Mouse (Mus musculus) spleen, adult 2 months (tissue): ENCODE results near the gene S1pr4. TPM values are rescaled to one million over a fixed set of nuclear protein-coding genes. Genes with fewer than 3 reads are reported as not detected.

Source experiments
- DNase-seq, 2 experiments: peaks; one replicate each; pipeline versions ENCODE4 v3.0.0 to v3.0.0-alpha.2; 2012 to 2021; ENCODE audit warnings: low spot score in 2 of 2, low read depth in 1 of 2
- H3K27ac ChIP-seq: fragments of 200-500 bp; 2 replicates; pipeline ENCODE4 v1.5.1; 2012; ENCODE audit warnings: low read length, inconsistent platforms; ENCODE audit not compliant: insufficient read depth
- H3K27me3 ChIP-seq: fragments of 200-500 bp; 2 replicates; pipeline ENCODE4 v1.6.1; 2012; ENCODE audit warnings: mild to moderate bottlenecking, moderate library complexity, low read length, inconsistent platforms; ENCODE audit not compliant: control insufficient read depth, insufficient read depth
- H3K36me3 ChIP-seq: fragments of 200-500 bp; 2 replicates; pipeline ENCODE4 v1.6.1; 2012; ENCODE audit warnings: mild to moderate bottlenecking, low read length, inconsistent platforms; ENCODE audit not compliant: control insufficient read depth, insufficient read depth
- H3K4me1 ChIP-seq: fragments of 200-500 bp; 2 replicates; pipeline ENCODE4 v1.6.1; 2011; ENCODE audit warnings: inconsistent platforms; ENCODE audit not compliant: control insufficient read depth, insufficient read depth, insufficient read length
- H3K4me3 ChIP-seq: fragments of 200-500 bp; 2 replicates; pipeline ENCODE4 v1.5.1; 2011; ENCODE audit warnings: mild to moderate bottlenecking, inconsistent platforms; ENCODE audit not compliant: insufficient read depth, insufficient read length; ENCODE audit errors: extremely low read depth
- CTCF ChIP-seq: fragments of 200-500 bp; IDR thresholded peaks from 2 replicates; pipeline ENCODE4 v1.5.1; 2011; ENCODE audit warnings: mild to moderate bottlenecking, inconsistent platforms; ENCODE audit not compliant: insufficient read depth, insufficient read length, insufficient replicate concordance; ENCODE audit errors: extremely low read depth
- POLR2A ChIP-seq: fragments of 200-500 bp; IDR thresholded peaks from 2 replicates; pipeline ENCODE4 v1.6.1; 2011; ENCODE audit warnings: low read depth, low read length, inconsistent platforms
- WGBS: fragments of 180-500 bp; shearing (Covaris S2); methylation state at CpG from one replicate; pipeline ENCODE4 v1.1.7; 2018; 5-methylcytosine and 5-hydroxymethylcytosine counted together
- polyA plus RNA-seq: library from polyadenylated mRNA; depleted of rRNA; stranded (reverse); fragments of >200 nt; gene quantifications from 2 replicates; pipeline ENCODE4 v1.2.3, GENCODE M21; 2012

Gene S1pr4
- polyA plus RNA-seq, 1 experiment: 127 TPM

DNA sequence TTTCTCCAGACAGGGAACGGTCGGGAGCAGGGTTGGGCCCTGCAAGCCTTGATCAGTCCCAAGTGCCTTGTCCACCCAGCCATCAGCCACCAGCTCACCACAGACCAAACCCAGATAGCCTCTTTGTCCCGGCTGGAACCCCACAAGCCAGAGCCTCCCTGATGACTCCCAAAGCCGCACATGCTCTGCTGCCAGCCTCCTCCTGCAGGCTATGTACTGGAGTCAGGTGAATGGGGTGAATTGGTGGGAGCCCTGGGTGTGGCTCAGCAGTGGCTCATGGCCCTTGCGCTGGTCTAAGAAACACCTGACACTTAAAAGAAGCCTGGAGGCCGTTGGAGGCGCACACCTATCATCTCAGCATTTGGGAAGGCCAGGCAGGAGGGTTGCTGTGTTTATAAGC, 37.0 kb downstream of the S1pr4 start:
- 87% methylated on average over 7 of the region's 7 CpGs for WGBS
- no peak overlapping the region for H3K4me3 ChIP-seq
- peaks cover 25% of the 10 kb centered on the region for H3K27me3 ChIP-seq
- no peak overlapping the region for H3K27ac ChIP-seq
- TF ChIP-seq POLR2A: no peak
- no peak for TF ChIP-seq CTCF
- H3K4me1 ChIP-seq: peaks cover 13% of the 10 kb centered on the region
- H3K36me3 ChIP-seq: no peaks in the 10 kb centered on the region
- DNase-seq: peak in 1 of 2 experiments; percentile 1

DNA sequence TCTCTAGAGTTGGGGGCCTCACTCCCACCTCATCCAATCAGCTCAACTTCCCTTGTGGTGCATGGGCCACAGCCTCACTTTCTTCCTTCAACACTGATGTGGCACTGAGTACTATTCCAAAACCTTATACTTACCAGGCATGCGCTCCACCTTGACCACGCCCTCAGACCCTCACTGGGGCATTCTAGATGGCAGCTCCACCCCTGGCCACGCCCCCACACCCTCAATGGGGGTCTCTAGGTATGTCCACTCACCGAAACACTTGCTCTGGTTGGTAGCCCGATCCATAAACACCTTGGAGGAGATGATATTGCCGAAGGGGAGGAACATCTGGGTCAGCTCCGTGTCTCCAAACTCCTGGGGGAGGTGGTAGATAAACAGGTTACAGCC, 37.5 kb downstream of the S1pr4 start:
- DNase-seq: peak in 1 of 2 experiments; percentile 2
- H3K27me3 ChIP-seq: peaks cover 25% of the 10 kb centered on the region
- WGBS: 51% methylated on average over 7 of the region's 7 CpGs
- peaks cover 13% of the 10 kb centered on the region for H3K4me1 ChIP-seq
- H3K4me3 ChIP-seq: no peak overlapping the region
- no peak overlapping the region for H3K27ac ChIP-seq
- no peak for TF ChIP-seq CTCF
- TF ChIP-seq POLR2A: no peak
- no peaks in the 10 kb centered on the region for H3K36me3 ChIP-seq

DNA sequence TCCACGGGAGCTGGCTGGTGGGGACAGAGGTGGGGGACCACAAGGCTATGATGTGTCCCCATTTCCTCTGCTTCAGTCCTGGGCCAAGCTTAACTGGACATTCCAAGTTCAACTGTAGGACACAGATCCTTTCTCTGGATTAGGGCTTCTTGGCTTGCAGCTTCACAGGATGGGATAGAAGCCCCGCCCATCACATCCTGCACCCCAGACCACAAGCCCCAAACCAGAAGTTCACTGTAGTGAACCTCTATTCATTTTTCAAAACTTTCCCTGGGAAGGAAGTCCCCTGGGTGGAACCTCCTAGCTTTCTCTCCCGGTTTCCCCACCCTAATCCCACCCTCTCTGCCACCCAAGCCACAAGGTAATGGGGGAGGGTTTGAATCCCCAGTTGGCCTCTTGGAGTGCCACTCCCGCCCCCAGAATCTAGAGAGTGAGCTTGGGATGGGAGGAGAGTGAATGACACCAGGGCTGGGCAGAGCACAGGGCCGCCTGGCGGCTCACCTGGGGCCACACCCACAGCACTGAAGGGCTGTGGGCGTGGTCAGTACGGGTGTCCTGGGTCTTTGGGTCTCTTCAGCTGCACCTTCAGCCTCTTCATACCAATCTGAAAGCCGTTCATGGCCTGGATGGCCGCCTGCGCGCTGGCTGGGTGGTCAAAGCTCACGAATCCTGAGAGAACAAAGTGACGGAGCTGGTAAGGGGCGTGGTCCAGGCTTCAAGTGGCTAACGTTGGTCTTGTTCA, 38.1 kb downstream of the S1pr4 start:
- peaks cover 25% of the 10 kb centered on the region for H3K27me3 ChIP-seq
- 9% methylated on average over 16 of the region's 16 CpGs for WGBS
- H3K27ac ChIP-seq: no peak overlapping the region
- H3K4me3 ChIP-seq: no peak overlapping the region
- peak in 1 of 2 experiments; percentile 2 for DNase-seq
- H3K36me3 ChIP-seq: no peaks in the 10 kb centered on the region
- TF ChIP-seq POLR2A (no peak), CTCF (no peak)
- peaks cover 13% of the 10 kb centered on the region for H3K4me1 ChIP-seq

DNA sequence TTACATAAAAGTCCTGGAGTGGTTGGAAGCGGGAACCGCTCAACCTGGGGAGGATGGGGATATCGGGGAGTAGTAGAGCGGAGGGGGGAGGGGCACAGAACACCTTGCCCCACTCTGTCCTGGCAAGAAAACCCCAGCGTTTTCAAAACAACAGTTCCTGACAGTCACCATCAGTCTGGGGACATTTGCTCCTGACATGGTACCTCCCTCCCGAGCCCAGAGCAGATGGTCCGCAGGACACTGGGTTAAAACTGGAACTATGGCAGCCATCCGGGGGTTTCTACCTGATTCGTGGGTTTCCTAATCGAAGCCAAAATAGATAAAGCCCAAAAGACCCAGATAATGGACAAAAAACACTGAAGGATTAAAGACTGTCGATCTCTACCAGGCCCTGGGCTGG, 39.0 kb downstream of the S1pr4 start:
- TF ChIP-seq POLR2A (no peak), CTCF (no peak)
- Histone ChIP-seq H3K36me3 (no peaks in the 10 kb centered on the region), H3K4me1 (peaks cover 13% of the 10 kb centered on the region), H3K27ac (no peak overlapping the region), H3K27me3 (peaks cover 28% of the 10 kb centered on the region), H3K4me3 (no peak overlapping the region)
- 38% methylated on average over 11 of the region's 11 CpGs for WGBS
- DNase-seq: no peak

DNA sequence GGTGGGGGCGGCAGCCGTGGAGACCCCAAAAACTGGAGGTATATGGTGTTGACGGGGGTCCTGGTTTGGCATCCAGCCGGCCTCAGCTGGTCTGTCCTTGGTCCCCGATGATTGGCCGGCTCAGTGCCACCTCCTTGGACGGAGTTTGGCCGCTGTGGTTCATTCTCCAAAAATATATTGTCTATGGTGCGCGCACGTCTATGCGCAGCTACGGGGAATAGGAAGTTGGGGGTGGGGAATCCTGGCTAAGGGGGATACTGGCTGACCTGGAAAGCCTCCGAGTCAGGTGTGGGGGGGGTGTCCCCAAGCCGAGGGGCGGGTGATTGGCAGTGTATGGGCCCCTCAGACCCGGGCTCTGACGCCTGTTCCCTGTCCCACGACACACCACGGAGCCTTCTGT, 39.5 kb downstream of the S1pr4 start:
- Histone ChIP-seq H3K27me3 (peaks cover 28% of the 10 kb centered on the region), H3K4me1 (peaks cover 13% of the 10 kb centered on the region), H3K4me3 (no peak overlapping the region), H3K36me3 (no peaks in the 10 kb centered on the region), H3K27ac (no peak overlapping the region)
- TF ChIP-seq CTCF (no peak), POLR2A (no peak)
- DNase-seq: no peak
- WGBS: 12% methylated on average over 20 of the region's 20 CpGs

DNA sequence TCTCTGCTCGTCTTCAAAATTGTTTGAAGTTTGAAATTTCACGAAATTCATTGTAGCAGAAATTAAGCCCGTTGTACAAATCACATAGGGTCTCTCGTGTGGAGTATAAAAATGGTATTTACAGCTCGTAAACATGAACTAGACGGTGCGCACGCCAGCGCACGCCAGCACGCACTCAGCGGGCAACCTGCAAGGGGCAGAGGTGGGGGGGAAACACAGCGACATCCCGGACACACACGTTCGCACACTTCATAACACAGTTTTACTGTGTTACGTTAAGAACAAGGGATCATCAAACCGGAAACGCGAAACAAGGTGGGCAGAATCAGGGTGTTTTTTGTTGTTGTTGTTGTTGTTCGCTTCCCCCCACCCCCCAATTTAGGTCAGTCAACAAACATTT, 40.5 kb downstream of the S1pr4 start:
- TF ChIP-seq POLR2A (no peak), CTCF (no peak)
- H3K27me3 ChIP-seq: peaks cover 21% of the 10 kb centered on the region

DNA sequence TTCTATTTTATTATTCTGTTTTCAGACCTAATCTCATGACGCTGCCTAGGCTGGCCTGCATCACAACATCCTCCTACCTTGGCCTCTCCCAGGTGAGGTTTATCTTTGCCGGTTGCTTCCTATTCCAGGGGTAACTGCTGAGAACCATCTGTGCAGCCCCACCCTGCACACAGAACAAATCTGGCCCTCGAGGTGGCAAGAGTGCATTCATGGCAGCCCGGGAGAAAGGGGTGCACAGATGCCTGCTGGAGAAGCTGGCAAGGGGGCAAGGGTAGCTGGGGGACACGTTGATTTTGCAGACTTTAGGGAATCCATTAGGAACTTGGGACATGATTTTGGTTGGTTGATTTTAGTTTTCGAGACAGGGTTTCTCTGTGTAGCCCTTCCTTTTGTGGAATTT, 41.7 kb downstream of the S1pr4 start:
- TF ChIP-seq CTCF (no peak), POLR2A (no peak)
- WGBS: 73% methylated on average over 6 of the region's 6 CpGs
- no peak for DNase-seq
- H3K27me3 ChIP-seq: peaks cover 17% of the 10 kb centered on the region
- no peak overlapping the region for H3K4me3 ChIP-seq
- no peaks in the 10 kb centered on the region for H3K36me3 ChIP-seq
- H3K27ac ChIP-seq: no peak overlapping the region
- peaks cover 5% of the 10 kb centered on the region; the same call in 1 of the 2 replicates for H3K4me1 ChIP-seq

More for the DNA sequence above, 40.5 kb downstream of the S1pr4 start:
- H3K27ac ChIP-seq: no peak overlapping the region
- H3K4me3 ChIP-seq: no peak overlapping the region
- H3K4me1 ChIP-seq: peaks cover 12% of the 10 kb centered on the region
- no peaks in the 10 kb centered on the region for H3K36me3 ChIP-seq
- no peak for DNase-seq
- 76% methylated on average over 21 of the region's 21 CpGs for WGBS
